Mouse (Mus musculus): ENCODE measurements around the gene Gen1. TPM values are rescaled to one million over a fixed set of nuclear protein-coding genes. Genes with fewer than 3 reads are reported as not detected.

Gen1 gene
- polyA plus RNA-seq, 1 experiment from 2014 or later: 8.9 TPM

DNA sequence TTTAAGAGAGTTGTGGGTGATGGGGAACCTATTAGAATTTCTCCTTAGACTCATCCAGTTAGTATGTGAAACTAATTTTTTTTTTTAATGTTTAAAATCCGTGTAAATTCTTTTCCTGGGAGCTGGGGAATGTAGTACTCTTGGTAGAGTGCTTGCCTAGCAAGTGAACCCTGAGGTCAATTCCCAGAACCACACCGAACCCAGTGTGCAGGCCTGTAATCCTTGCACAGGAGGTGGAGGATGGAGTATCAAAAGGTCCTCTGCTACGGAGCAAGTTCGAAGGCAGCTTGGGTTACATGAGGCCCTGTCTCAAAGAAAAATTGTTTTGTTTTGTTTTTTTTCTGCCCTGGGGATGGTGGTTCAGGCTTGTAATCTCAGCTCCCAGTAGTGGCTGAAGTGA is 1.4 kb upstream of the Gen1 start:
- Histone ChIP-seq H3K4me3 (peak overlapping the region; percentile 89), H3K4me1 (peaks cover 22% of the 10 kb centered on the region), H3K27me3 (replicated peaks) (no peaks in the 10 kb centered on the region), H3K36me3 (no peaks in the 10 kb centered on the region), H3K9me3 (no peaks in the 10 kb centered on the region), H3K9ac (peak overlapping the region; percentile 85), H3K4me2 (replicated peaks) (peak overlapping the region; percentile 88), H3K27ac (no peak overlapping the region)
- WGBS: 8% methylated on average over 4 of the region's 4 CpGs
- no peak for ATAC-seq (ENCODE audit: low FRiP score, low read depth)

DNA sequence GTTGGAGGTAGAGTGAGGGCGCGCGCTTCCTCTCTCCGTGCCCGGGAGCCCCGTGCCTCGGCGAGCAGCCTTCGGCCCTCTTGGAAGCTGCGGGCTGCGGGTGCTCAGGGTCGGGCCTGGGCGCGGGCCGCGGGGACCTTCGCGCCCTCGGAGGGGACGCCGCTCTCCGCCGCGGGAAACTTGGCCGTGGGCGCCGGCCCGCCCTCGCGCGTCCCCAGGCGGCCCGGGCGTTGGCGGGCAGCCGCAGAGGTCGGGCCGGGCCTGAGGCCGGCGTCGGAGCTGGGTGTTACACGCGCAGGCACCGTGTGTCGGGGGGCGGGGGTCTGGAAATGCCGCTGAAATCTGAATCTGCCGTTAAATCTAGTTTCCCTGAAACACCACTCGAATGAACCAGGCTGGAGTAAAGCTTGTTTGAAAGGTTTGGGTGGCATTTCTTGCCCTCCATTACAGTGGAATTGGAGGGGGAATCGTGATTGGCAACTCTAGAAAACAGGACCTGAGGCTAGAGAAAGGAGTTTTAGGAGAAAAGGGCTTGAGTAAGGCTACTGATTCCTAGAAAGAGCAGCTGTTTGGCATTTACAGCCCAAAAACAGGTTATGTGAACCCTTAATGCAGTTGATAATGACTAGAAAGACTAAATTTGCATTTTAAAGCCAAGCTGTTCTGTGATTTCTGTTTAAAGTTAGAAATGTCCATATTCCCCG is 833 bp upstream of the Gen1 start:
- no peaks in the 10 kb centered on the region for H3K9me3 ChIP-seq
- H3K36me3 ChIP-seq: no peaks in the 10 kb centered on the region
- H3K9ac ChIP-seq: peak overlapping the region; percentile 85
- H3K4me2 ChIP-seq (replicated peaks): peak overlapping the region; percentile 88
- H3K4me1 ChIP-seq: peaks cover 22% of the 10 kb centered on the region
- WGBS: under 1% methylated on average over 51 of the region's 51 CpGs
- peak overlapping the region; percentile 89 for H3K4me3 ChIP-seq
- peak; percentile 71; the same call in 1 of the 2 replicates for ATAC-seq (ENCODE audit: low FRiP score, low read depth)
- no peaks in the 10 kb centered on the region for H3K27me3 ChIP-seq (replicated peaks)
- H3K27ac ChIP-seq: peak overlapping the region; percentile 67

DNA sequence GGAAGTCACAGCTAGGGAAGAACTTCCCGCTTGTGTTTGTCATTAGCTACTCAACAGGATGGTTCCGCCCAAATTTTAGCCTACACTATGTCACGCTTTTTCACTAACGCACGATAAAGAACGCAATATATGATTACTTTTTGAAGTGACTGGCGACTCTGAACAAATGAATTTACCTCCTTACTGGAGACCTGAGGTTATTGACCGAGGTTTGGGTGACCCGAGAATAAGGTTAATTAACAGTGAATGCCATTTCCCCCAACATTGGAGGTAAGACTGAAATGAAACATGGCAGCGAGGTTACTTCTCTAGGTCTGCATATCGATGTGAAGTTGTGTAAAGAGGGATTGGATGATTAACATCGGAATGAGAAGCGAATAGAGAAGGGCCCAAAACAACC is 706 bp downstream of the Gen1 start:
- H3K4me1 ChIP-seq: peaks cover 22% of the 10 kb centered on the region
- H3K27ac ChIP-seq: no peak overlapping the region
- 3% methylated on average over 13 of the region's 13 CpGs for WGBS
- H3K36me3 ChIP-seq: no peaks in the 10 kb centered on the region
- H3K4me2 ChIP-seq (replicated peaks): peak overlapping the region; percentile 88
- H3K9me3 ChIP-seq: no peaks in the 10 kb centered on the region
- no peak for ATAC-seq (ENCODE audit: low FRiP score, low read depth)
- peak overlapping the region; percentile 89 for H3K4me3 ChIP-seq
- no peaks in the 10 kb centered on the region for H3K27me3 ChIP-seq (replicated peaks)
- H3K9ac ChIP-seq: peak overlapping the region; percentile 85

DNA sequence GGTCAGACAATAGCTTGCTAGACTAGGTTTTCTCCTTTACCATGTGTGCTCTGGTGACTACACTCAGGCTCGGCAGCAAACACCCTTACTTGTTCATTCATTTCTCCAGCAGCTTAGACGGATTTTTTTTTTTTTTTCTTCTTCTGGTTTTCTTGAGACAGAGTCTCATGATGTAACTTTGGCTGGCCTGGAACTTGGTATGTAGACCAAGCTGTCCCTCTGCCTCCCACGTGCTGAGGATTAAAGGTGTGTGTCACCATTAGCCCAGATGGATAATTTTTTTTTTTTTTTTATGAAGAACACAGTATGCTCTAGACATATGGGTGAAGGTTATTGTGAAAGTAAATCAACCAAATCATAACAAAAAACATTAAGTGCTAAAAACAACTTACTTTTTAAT is 15.3 kb downstream of the Gen1 start:
- Histone ChIP-seq H3K9me3 (no peaks in the 10 kb centered on the region), H3K9ac (no peak overlapping the region), H3K27me3 (replicated peaks) (no peaks in the 10 kb centered on the region), H3K4me2 (replicated peaks) (no peak overlapping the region), H3K4me3 (no peak overlapping the region), H3K36me3 (peaks cover 2% of the 10 kb centered on the region; the same call in 1 of the 2 replicates), H3K27ac (no peak overlapping the region), H3K4me1 (no peaks in the 10 kb centered on the region)
- no peak for ATAC-seq (ENCODE audit: low FRiP score, low read depth)
- WGBS: 84% methylated on average over 3 of the region's 3 CpGs

DNA sequence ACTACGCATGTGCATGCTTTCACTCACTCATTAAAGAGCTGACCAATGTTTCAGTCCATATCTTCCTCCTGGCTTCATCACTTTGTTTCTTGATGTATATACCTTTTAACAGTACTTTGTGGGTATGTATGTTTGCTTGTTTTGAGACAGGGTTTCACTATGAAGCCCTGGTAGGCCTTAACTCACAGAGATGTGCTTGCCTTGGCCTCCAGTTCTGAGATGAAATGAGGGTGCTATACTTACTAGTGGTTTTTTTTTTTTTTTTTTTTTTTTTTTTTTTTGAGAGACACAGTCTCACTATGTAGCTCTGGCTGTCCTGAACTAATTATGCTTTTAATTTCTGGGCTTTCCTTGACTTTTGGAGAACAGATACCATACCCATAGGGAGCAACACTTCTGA is 18.1 kb downstream of the Gen1 start:
- H3K27ac ChIP-seq: no peak overlapping the region
- H3K4me3 ChIP-seq: no peak overlapping the region
- no peaks in the 10 kb centered on the region for H3K4me1 ChIP-seq
- H3K36me3 ChIP-seq: peaks cover 10% of the 10 kb centered on the region
- ATAC-seq (ENCODE audit: low FRiP score, low read depth): no peak
- no peaks in the 10 kb centered on the region for H3K27me3 ChIP-seq (replicated peaks)
- no peaks in the 10 kb centered on the region for H3K9me3 ChIP-seq
- H3K9ac ChIP-seq: no peak overlapping the region
- 98% methylated on average over 1 of the region's 1 CpGs for WGBS
- H3K4me2 ChIP-seq (replicated peaks): no peak overlapping the region

DNA sequence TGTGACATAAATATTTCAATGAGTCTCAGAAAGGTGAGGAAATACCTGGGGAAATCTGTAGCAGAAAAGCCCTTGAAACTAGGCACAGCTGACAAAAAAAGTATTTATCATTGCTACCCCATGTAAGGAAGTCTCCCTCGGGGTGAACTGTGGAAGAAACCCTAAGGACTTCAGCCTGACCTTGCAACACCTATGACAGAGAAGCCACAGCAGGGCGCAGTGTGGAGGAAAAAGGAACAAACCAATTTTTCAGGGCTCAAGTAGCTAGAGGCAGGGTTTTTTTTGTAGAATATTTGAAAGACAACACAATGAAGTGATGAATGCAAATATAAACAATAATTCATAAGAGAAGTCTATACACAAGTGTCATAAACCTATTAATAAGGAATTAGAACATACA is 29.6 kb downstream of the Gen1 start:
- no peaks in the 10 kb centered on the region for H3K4me1 ChIP-seq
- no peaks in the 10 kb centered on the region for H3K36me3 ChIP-seq
- no peak overlapping the region for H3K9ac ChIP-seq
- H3K4me3 ChIP-seq: no peak overlapping the region
- no peak overlapping the region for H3K4me2 ChIP-seq (replicated peaks)
- no peak for ATAC-seq (ENCODE audit: low FRiP score, low read depth)
- no peaks in the 10 kb centered on the region for H3K27me3 ChIP-seq (replicated peaks)
- 77% methylated on average over 2 of the region's 2 CpGs for WGBS
- H3K27ac ChIP-seq: no peak overlapping the region
- no peaks in the 10 kb centered on the region for H3K9me3 ChIP-seq

DNA sequence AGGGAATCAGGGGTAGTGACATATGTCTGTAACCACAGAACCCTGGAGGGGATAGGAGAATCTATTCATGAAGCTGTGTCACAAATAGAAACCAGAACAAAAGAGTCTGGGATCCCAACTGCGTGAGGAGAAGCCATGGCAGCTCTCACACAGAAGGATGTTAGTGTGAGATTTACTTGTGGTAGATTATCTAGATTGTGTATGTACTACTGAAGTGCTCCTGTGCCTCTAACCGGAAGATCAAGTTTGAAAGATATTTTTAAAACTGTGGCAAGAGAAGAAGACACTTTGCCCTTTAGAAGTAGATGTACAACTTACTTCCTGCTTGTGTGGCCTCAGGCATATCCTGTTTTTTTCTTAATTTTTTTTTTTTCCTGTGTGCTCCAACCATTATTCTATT is 35.3 kb downstream of the Gen1 start:
- no peaks in the 10 kb centered on the region for H3K36me3 ChIP-seq
- 81% methylated on average over 2 of the region's 2 CpGs for WGBS
- H3K9ac ChIP-seq: no peak overlapping the region
- no peaks in the 10 kb centered on the region for H3K27me3 ChIP-seq (replicated peaks)
- no peaks in the 10 kb centered on the region for H3K9me3 ChIP-seq
- H3K27ac ChIP-seq: no peak overlapping the region
- H3K4me2 ChIP-seq (replicated peaks): no peak overlapping the region
- H3K4me3 ChIP-seq: no peak overlapping the region
- no peaks in the 10 kb centered on the region for H3K4me1 ChIP-seq
- no peak for ATAC-seq (ENCODE audit: low FRiP score, low read depth)

DNA sequence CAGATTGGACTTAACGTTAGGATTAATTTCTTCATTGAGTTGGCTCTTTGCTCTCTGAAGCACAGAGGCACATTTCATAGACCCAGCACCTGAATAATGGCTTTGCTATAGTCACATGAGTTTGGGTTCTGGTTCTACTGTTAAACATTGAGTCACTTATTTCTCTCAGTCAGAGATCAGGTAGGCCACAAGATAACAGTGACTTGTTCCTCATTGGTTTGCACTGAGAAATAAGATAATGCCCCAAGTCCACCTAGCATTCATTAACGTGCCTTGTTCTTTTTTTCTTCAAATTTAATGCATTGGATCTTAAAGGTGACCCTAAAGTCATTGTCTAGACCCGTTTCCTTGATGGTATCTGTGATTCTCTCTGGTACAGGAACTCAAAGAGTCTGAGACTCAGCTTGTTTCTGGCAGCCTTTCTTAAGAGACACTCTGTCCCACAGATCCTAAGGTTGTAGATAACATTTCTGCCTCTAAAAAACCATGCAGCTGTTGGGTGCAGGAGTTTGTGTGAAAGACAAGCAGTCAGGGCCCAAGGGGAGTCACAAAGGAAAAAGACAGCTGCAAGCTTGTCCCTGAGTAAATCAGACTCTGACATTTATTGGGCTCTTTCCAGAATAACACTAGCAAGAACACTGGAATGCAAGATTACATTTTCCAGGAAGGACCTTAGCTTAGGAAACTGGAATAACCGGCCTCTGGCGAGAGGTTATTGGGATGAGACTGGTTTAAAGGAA is 38.9 kb downstream of the Gen1 start:
- Histone ChIP-seq H3K27me3 (replicated peaks) (no peaks in the 10 kb centered on the region), H3K27ac (no peak overlapping the region), H3K4me3 (no peak overlapping the region), H3K36me3 (no peaks in the 10 kb centered on the region), H3K9ac (no peak overlapping the region), H3K9me3 (no peaks in the 10 kb centered on the region), H3K4me2 (replicated peaks) (no peak overlapping the region), H3K4me1 (peaks cover 4% of the 10 kb centered on the region; the same call in 1 of the 2 replicates)
- no peak for ATAC-seq (ENCODE audit: low FRiP score, low read depth)
- 74% methylated on average over 5 of the region's 5 CpGs for WGBS

DNA sequence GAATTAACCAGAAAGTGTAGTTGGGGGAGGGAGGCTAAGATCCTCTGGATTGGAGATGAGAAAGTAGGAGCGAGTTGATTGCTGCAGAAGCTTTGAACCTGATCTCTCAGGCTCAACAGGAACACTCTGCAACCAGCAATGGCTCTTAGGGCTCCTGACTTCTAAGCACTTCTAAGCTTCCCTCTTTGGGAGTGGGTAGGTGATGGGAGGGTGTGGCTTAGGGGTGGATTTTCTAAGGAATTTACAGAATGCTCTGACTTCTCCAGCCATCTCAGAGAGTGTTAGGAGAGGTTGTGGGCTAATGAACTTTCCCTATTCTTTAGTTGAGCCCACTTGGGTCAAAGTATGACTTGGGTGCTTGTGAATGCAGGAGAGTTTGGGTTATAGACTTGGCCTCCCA is 39.5 kb downstream of the Gen1 start:
- H3K9ac ChIP-seq: no peak overlapping the region
- 48% methylated on average over 1 of the region's 1 CpGs for WGBS
- H3K4me2 ChIP-seq (replicated peaks): no peak overlapping the region
- H3K4me1 ChIP-seq: peaks cover 8% of the 10 kb centered on the region; the same call in 1 of the 2 replicates
- no peak overlapping the region for H3K4me3 ChIP-seq
- H3K36me3 ChIP-seq: no peaks in the 10 kb centered on the region
- no peaks in the 10 kb centered on the region for H3K27me3 ChIP-seq (replicated peaks)
- no peak overlapping the region for H3K27ac ChIP-seq
- ATAC-seq (ENCODE audit: low FRiP score, low read depth): no peak
- H3K9me3 ChIP-seq: no peaks in the 10 kb centered on the region

DNA sequence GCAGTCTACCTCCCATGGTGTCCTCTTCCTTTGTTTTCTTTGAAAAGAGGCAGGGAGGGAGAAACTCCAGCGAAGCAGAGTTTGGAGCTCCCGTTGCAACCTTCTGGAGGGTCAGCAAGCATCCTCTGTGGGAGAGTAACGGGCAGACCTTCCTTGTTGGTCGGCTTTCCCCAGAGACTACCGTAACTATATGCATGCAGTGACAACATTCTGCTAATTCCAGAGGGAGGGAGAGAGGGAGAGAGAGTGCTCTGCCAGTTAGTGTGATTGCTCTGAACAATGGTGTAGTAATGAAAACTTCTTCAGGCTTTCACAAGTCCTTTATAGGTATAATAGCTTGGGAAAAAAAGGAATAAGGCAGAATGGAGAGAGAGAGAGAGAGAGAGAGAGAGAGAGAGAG is 40.9 kb downstream of the Gen1 start:
- H3K36me3 ChIP-seq: no peaks in the 10 kb centered on the region
- H3K27ac ChIP-seq: no peak overlapping the region
- no peak overlapping the region for H3K4me2 ChIP-seq (replicated peaks)
- WGBS: 4% methylated on average over 5 of the region's 5 CpGs
- no peak for ATAC-seq (ENCODE audit: low FRiP score, low read depth)
- no peaks in the 10 kb centered on the region for H3K9me3 ChIP-seq
- H3K4me3 ChIP-seq: no peak overlapping the region
- peaks cover 8% of the 10 kb centered on the region; the same call in 1 of the 2 replicates for H3K4me1 ChIP-seq
- H3K27me3 ChIP-seq (replicated peaks): no peaks in the 10 kb centered on the region
- no peak overlapping the region for H3K9ac ChIP-seq

DNA sequence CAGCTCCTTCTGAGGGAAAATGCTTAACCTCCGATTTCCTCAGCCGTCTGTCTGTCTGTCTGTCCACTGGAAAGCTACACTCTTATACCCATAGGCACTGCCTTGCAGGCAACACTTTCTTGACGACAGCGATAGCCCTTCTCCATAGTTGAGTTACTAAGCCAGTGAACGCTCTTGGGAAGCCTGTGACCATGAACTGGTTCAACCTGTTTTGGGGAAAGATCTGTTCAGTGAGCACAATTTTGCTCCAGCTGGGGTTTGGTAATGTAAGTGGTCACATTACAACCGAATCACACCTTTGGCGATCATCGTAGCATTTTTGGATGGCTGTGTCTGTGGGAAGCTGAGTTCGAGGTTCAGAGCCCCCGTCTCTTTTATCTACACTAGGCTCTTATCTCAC is 42.5 kb downstream of the Gen1 start:
- H3K4me1 ChIP-seq: peaks cover 8% of the 10 kb centered on the region; the same call in 1 of the 2 replicates
- no peaks in the 10 kb centered on the region for H3K27me3 ChIP-seq (replicated peaks)
- no peaks in the 10 kb centered on the region for H3K36me3 ChIP-seq
- H3K4me3 ChIP-seq: no peak overlapping the region
- no peak overlapping the region for H3K9ac ChIP-seq
- no peak overlapping the region for H3K4me2 ChIP-seq (replicated peaks)
- WGBS: 93% methylated on average over 10 of the region's 10 CpGs
- H3K27ac ChIP-seq: no peak overlapping the region
- no peaks in the 10 kb centered on the region for H3K9me3 ChIP-seq
- ATAC-seq (ENCODE audit: low FRiP score, low read depth): no peak

DNA sequence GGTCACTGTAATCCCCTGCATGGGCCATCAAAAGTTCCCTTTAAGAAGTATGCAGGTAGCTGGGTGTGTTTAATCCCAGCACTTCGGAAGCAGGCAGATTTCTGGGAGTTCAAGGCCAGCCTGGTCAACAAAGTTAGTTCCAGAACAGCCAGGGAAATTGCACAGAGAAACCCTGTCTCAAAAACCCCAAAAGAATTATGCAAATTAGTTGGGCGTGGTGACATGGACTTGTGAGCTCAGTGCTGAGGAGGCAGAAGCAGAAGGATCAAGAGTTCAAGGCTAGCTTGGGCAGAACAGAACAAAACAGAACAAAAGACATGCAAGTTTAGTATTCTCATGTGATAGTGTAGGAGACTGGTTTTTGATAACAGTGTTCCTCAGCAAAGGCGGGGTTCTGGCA is 43.0 kb downstream of the Gen1 start:
- Histone ChIP-seq H3K4me2 (replicated peaks) (no peak overlapping the region), H3K9me3 (no peaks in the 10 kb centered on the region), H3K27me3 (replicated peaks) (no peaks in the 10 kb centered on the region), H3K4me3 (no peak overlapping the region), H3K4me1 (peaks cover 8% of the 10 kb centered on the region; the same call in 1 of the 2 replicates), H3K9ac (no peak overlapping the region), H3K27ac (no peak overlapping the region), H3K36me3 (no peaks in the 10 kb centered on the region)
- no peak for ATAC-seq (ENCODE audit: low FRiP score, low read depth)
- 75% methylated on average over 3 of the region's 3 CpGs for WGBS
